Mouse (Mus musculus) spleen, adult 2 months (tissue): Measurements from ENCODE around the gene Ppm1e.
"Not testable (repeated sequence)": the region's sequence is repeated elsewhere in the genome, so short reads cannot be mapped to it uniquely, and the experiment has no call there.

Experiments used
- CTCF ChIP-seq: fragments of 200-500 bp; IDR thresholded peaks from 2 replicates; pipeline ENCODE4 v1.5.1; 2011; ENCODE audit warnings: mild to moderate bottlenecking, inconsistent platforms; ENCODE audit not compliant: insufficient read depth, insufficient read length, insufficient replicate concordance; ENCODE audit errors: extremely low read depth
- POLR2A ChIP-seq: fragments of 200-500 bp; IDR thresholded peaks from 2 replicates; pipeline ENCODE4 v1.6.1; 2011; ENCODE audit warnings: low read depth, low read length, inconsistent platforms

GRCm38 (mm10) chr11:87261705-87262104, 97.1 kb downstream of the Ppm1e start:
- not testable (repeated sequence) for TF ChIP-seq CTCF, POLR2A
